Mouse (Mus musculus): ENCODE measurements around the gene Btbd35f13. TPM values are rescaled to one million over a fixed set of nuclear protein-coding genes. Genes with fewer than 3 reads are reported as not detected.
"Not testable (repeated sequence)": the region's sequence is repeated elsewhere in the genome, so short reads cannot be mapped to it uniquely, and the experiment has no call there.

The Btbd35f13 gene
- polyA plus RNA-seq (2012; rRNA removed) = not detected in 2 replicates

- not testable (repeated sequence) for H3K4me1 ChIP-seq (ENCODE audit: control insufficient read depth, insufficient read depth, low read length); H3K27ac ChIP-seq (ENCODE audit: insufficient read depth, low read length); H3K4me3 ChIP-seq (ENCODE audit: insufficient read depth, low read length)
Measured at GRCm38 (mm10) chrX:33656872-33657271, at the start of gene Btbd35f13. Gene Btbd35f13, plus strand, starts transcription at chrX:33657172.

DNA sequence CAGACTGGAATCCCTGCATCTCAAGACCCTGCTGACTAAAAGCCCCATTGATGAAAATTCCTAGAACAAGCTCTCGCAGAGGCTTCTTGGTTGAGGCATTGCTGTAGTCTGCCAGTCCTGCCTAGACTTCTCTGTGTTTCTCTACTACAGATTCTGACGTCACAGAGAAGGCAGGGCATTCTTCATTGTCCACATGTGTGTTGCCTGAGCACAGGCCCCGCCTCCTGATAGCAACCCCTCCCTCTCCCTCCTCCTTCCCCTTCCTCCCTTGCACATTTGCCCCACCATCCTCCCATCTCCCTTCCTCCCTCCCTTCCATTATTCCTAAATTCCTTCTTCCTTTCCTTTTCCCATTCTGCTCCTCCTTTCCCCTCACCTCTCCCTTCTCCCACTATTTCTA is 45.3 kb downstream of the Btbd35f13 start, which contains the start of gene Btbd35f14:
Gene Btbd35f14, minus strand, starts transcription at position 101 of the 400 bp plus-strand sequence.
- not testable (repeated sequence) for H3K4me1 ChIP-seq (ENCODE audit: control insufficient read depth, insufficient read depth, low read length); H3K4me3 ChIP-seq (ENCODE audit: insufficient read depth, low read length); H3K27ac ChIP-seq (ENCODE audit: insufficient read depth, low read length)

Other genes starting within 250 kb of the Btbd35f13 start
- not detected in 2 replicates for gene Btbd35f15, start 79.9 kb upstream of the Btbd35f13 start, polyA plus RNA-seq (2012; rRNA removed)
- gene Btbd35f14, start 45.2 kb downstream of the Btbd35f13 start, polyA plus RNA-seq (2012; rRNA removed) = not detected in 2 replicates

Measured in cortical plate, adult 2 months (tissue).